20 mouse cellular contexts compared by ENCODE assay signal in the genomic region with DNA sequence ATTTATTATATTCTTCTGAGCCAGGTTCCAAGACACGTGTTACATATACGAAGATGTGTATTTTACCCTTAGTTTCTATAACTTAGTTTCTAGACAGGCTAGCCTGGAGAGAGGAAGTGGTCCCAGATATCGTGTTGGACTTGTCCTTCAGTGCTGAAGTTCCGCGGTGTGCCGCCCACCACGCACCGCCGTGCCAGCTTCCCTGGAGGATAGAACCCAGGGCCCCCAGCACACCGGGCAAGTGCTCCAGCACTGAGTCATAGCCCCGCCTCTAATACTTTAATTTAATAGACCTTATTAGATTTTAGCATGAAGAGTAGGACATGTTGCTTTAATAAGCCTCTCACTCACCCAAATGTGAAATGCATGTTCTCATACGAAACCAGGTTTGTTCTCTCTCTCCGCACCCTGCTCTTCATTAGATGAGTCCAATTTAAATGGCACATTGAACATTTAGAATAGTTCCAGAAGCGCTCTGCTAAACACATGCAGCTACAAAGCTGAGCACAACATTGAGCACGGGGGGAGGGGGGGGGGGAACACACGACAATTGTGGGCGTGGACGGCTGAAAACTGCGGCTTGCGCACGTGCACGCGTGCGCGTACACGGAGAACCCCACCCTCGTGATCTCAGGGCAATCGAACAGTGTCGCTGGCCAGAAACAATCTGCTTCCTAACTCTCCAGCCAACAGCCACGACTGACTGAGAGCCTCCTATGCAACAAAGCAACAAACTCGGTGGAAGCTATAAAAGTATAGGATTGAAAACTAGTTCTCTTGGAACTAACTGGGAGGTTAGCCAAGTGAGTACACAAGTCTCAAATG. TPM values are rescaled to one million over a fixed set of nuclear protein-coding genes. Genes with fewer than 3 reads are reported as not detected.
A peak's percentile ranks its signal among the peaks of the same experiment; 100 is the strongest.
DNase-seq lines count a peak whose midpoint lies in the region; ATAC-seq lines count a peak whose summit lies in the region.
"Had no signal": no experiment of that assay in that cellular context is flagged by ENCODE, and none has a peak within 500 bp of the region (broad histone marks: within the 10 kb centered on the region; RNA-seq: fewer than 3 reads in every experiment).

No protein-coding gene starts in this region.

- peak overlapping the region; percentile 58; the same call in 1 of the 2 replicates for H3K27ac ChIP-seq in embryonic facial prominence, embryonic 14.5 days (replicated peaks; ENCODE audit: low read depth, low read length)
- H3K27ac ChIP-seq: heart, embryonic 15.5 days; hindbrain, embryonic 12.5 days; kidney, postnatal 0 days; stomach, postnatal 0 days had no signal

- 78% methylated on average over 31 of the region's 31 CpGs for WGBS in embryonic facial prominence, embryonic 14.5 days

- peak overlapping the region; percentile 12; the same call in 1 of the 2 replicates for H3K4me3 ChIP-seq in embryonic facial prominence, embryonic 14.5 days (ENCODE audit: low read depth, low read length)
- H3K4me3 ChIP-seq: heart, embryonic 15.5 days; hindbrain, embryonic 12.5 days had no signal

- peak; percentile 17 to 31 for DNase-seq in adrenal gland, adult (ENCODE audit: inconsistent age in 2 of 2, low spot score in 1 of 2)
- no peak for DNase-seq in adrenal gland, postnatal 36 days
- DNase-seq in gastrocnemius, postnatal 14 days = peak; percentile 17
- no peak for DNase-seq in gastrocnemius, adult 8-10 months (ENCODE audit: low spot score in 2 of 2)
- peak; percentile 78 for DNase-seq in MN1 (ENCODE audit: low spot score)
- peak; percentile 70 for DNase-seq in embryonic facial prominence, embryonic 14.5 days (ENCODE audit: low spot score)
- DNase-seq in ovary, postnatal 10 days (ENCODE audit: low spot score) = no peak
- DNase-seq in heart, adult 9 months (ENCODE audit: low spot score in 2 of 2) = no peak
- DNase-seq: cerebellum, adult 9-10 months; heart, adult 11 months; kidney, adult 18-20 months; liver; right cerebral cortex, postnatal 4 days; thymus, postnatal 36 days had no signal

- no peak overlapping the region for H3K9ac ChIP-seq in embryonic facial prominence, embryonic 14.5 days (ENCODE audit: low read depth, low read length)
- H3K9ac ChIP-seq: heart, embryonic 15.5 days; hindbrain, embryonic 12.5 days had no signal

- intact Hi-C loops in gastrocnemius, postnatal 14 days (cut with DNase I; ENCODE audit: low total_unique reads) = no loop called here

- H3K9me3 ChIP-seq in embryonic facial prominence, embryonic 14.5 days (ENCODE audit: control insufficient read depth, low read length) = no peaks in the 10 kb centered on the region
- H3K9me3 ChIP-seq: heart, embryonic 15.5 days; hindbrain, embryonic 12.5 days had no signal

- peak; percentile 71 for ATAC-seq in embryonic facial prominence, embryonic 14.5 days (ENCODE audit: low read depth)
- ATAC-seq: lung, postnatal 0 days had no signal

- H3K4me2 ChIP-seq in embryonic facial prominence, embryonic 14.5 days (ENCODE audit: low read depth, low read length) = peak overlapping the region; percentile 42
- H3K4me2 ChIP-seq: heart, embryonic 15.5 days; hindbrain, embryonic 12.5 days; midbrain, embryonic 11.5 days had no signal

- no peaks in the 10 kb centered on the region; the same call in 1 of the 2 replicates for H3K4me1 ChIP-seq in embryonic facial prominence, embryonic 14.5 days (ENCODE audit: control insufficient read depth, insufficient read depth, low read length)
- H3K4me1 ChIP-seq: heart, embryonic 15.5 days; hindbrain, embryonic 12.5 days had no signal

- no peaks in the 10 kb centered on the region for H3K27me3 ChIP-seq in embryonic facial prominence, embryonic 14.5 days (replicated peaks; ENCODE audit: control insufficient read depth, insufficient read depth, low read length)
- H3K27me3 ChIP-seq: heart, embryonic 15.5 days; hindbrain, embryonic 12.5 days had no signal

- no peaks in the 10 kb centered on the region for H3K36me3 ChIP-seq in embryonic facial prominence, embryonic 14.5 days (ENCODE audit: control insufficient read depth, insufficient read depth, low read length)
- H3K36me3 ChIP-seq: heart, embryonic 15.5 days had no signal

RNA-seq across cellular contexts. Expression of a gene that starts 33.7 kb away (rescaled TPM):
- 1 to 10 TPM; 3.4 to 5.0 TPM for total RNA-seq in adrenal gland, postnatal 36 days (2021)
- total RNA-seq in gastrocnemius, postnatal 14 days (2021) = 1 to 10 TPM; 1.6 to 1.8 TPM
- 1 to 10 TPM; 3.3 to 4.1 (median 3.9) TPM for total RNA-seq in gastrocnemius, adult 8-10 months (2022)
- 3.6 and 4.1 TPM in 2 replicates for polyA plus RNA-seq in embryonic facial prominence, embryonic 14.5 days (2014; fragmentation: Nextera tagmentation; extraction: Ambion mirVana)

Comparison
In these comparisons a context has a peak if more than half of its experiments do, and no peak if none do; other contexts are left out.
1. DNase-seq: peak in adrenal gland, adult (2 of 2), gastrocnemius, postnatal 14 days (single experiment), MN1 (single experiment) and embryonic facial prominence, embryonic 14.5 days (single experiment); none in adrenal gland, postnatal 36 days (0 of 2), gastrocnemius, adult 8-10 months (0 of 2), ovary, postnatal 10 days (single experiment) and heart, adult 9 months (0 of 2).